Mouse (Mus musculus) stomach, postnatal 0 days (tissue): ENCODE results near the gene Zfp420.

Experiments
- CTCF ChIP-seq: IDR thresholded peaks from 2 replicates; pipeline ENCODE4 v1.5.1; 2016; ENCODE audit warnings: antibody characterized with exemption, low read depth, mild to moderate bottlenecking, moderate library complexity
- EP300 ChIP-seq: optimal IDR thresholded peaks from 2 replicates; pipeline ENCODE3; 2016; ENCODE audit warnings: antibody characterized with exemption

- TF ChIP-seq CTCF (no peak), EP300 (peak; percentile 20)
Measured at GRCm38 (mm10) chr7:29908130-29908950, 48.6 kb downstream of the Zfp420 start, which contains the start of gene Zfp383.
